Mouse (Mus musculus) E14TG2a.4 (cell line): ENCODE measurements around the gene Fam155a.

Experiments used
- H3K27me3 ChIP-seq: 2 replicates; pipeline ENCODE4 v1.6.1; 2014; ENCODE audit warnings: low read length, control low read depth; ENCODE audit not compliant: insufficient read depth
- H3K36me3 ChIP-seq: 2 replicates; pipeline ENCODE4 v1.6.1; 2014; ENCODE audit warnings: low read length, control low read depth; ENCODE audit not compliant: insufficient read depth
- H3K4me1 ChIP-seq: replicated peaks from 2 replicates; pipeline ENCODE4 v1.6.1; 2014; ENCODE audit warnings: low read depth, low read length, control low read depth
- H3K4me3 ChIP-seq: replicated peaks from 2 replicates; pipeline ENCODE4 v1.5.1; 2014; ENCODE audit warnings: mild to moderate bottlenecking, low read length
- H3K9me3 ChIP-seq: 2 replicates; pipeline ENCODE4 v1.6.1; 2014; ENCODE audit warnings: low read length, control low read depth
- CTCF ChIP-seq: conservative IDR thresholded peaks from 2 replicates; pipeline ENCODE4 v1.5.1; 2014; ENCODE audit warnings: low read length
- NANOG ChIP-seq: IDR thresholded peaks from 2 replicates; pipeline ENCODE4 v1.6.1; 2014; ENCODE audit warnings: borderline replicate concordance, low read length, mixed read lengths
- POU5F1 ChIP-seq: IDR thresholded peaks from 2 replicates; pipeline ENCODE4 v1.6.1; 2014; ENCODE audit warnings: low read length, borderline replicate concordance

The Fam155a gene

GRCm38 (mm10) chr8:9418856-9419800, 351.8 kb downstream of the Fam155a start:
- Histone ChIP-seq H3K27me3 (no peaks in the 10 kb centered on the region), H3K9me3 (no peaks in the 10 kb centered on the region), H3K36me3 (no peaks in the 10 kb centered on the region), H3K4me3 (no peak overlapping the region), H3K4me1 (no peaks in the 10 kb centered on the region)
- TF ChIP-seq NANOG (no peak), CTCF (no peak), POU5F1 (no peak)

DNA sequence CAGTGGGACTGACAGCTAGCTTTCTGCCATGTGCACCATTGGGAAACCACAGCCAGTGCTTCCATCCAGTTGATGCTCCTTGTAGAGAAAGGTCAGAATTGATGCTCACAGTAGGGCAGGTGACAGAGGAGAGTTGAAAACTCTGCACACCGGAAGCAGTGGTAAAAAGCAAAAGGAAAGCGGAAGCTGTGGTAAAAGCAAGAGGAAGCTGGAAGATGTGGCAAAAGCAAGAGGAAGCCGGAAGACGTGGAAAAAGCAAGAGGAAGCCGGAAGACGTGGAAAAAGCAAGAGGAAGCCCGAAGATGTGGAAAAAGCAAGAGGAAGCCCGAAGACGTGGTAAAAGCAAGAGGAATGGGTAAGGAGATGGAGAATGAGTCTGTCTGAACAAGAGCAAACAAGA, 354.8 kb downstream of the Fam155a start:
- H3K4me1 ChIP-seq: no peaks in the 10 kb centered on the region
- no peaks in the 10 kb centered on the region for H3K36me3 ChIP-seq
- H3K27me3 ChIP-seq: 0 out of 2 replicates have a peak, but pooled peaks cover 3% of the 10 kb centered on the region
- no peaks in the 10 kb centered on the region for H3K9me3 ChIP-seq
- TF ChIP-seq NANOG (no peak), POU5F1 (no peak)
- H3K4me3 ChIP-seq: no peak overlapping the region

DNA sequence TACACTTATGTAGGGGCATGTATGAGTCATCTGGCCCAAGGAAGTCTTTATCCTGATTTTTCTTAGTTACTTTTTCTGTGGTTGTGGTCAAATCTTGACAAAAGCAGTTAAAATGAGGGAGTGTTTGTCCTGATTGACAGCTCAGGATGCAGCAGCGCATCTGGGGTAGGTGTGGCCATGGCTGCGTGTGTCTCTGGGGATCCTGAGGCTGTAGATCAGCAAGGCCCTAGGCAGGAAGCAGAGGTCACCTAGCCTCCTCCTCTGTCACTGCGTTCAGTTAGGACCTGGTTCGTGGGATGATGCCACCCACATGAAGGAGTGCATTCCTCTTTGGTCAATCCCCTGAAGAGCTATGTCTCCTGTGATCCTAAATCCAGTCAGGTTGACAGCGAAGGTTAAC, 362.5 kb downstream of the Fam155a start:
- TF ChIP-seq NANOG (no peak), POU5F1 (no peak), CTCF (no peak)
- H3K4me3 ChIP-seq: no peak overlapping the region

GRCm38 (mm10) chr8:9406204-9406603, 364.8 kb downstream of the Fam155a start:
- H3K9me3 ChIP-seq: no peaks in the 10 kb centered on the region
- no peak for TF ChIP-seq POU5F1
- no peak for TF ChIP-seq NANOG
- TF ChIP-seq CTCF: no peak
- H3K4me3 ChIP-seq: no peak overlapping the region
- no peaks in the 10 kb centered on the region for H3K36me3 ChIP-seq
- 0 out of 2 replicates have a peak, but pooled peaks cover 3% of the 10 kb centered on the region for H3K4me1 ChIP-seq
- H3K27me3 ChIP-seq: no peaks in the 10 kb centered on the region

More for the DNA sequence above, 362.5 kb downstream of the Fam155a start:
- Histone ChIP-seq H3K36me3 (no peaks in the 10 kb centered on the region), H3K27me3 (0 out of 2 replicates have a peak, but pooled peaks cover under 1% of the 10 kb centered on the region), H3K4me1 (no peaks in the 10 kb centered on the region), H3K9me3 (no peaks in the 10 kb centered on the region)

DNA sequence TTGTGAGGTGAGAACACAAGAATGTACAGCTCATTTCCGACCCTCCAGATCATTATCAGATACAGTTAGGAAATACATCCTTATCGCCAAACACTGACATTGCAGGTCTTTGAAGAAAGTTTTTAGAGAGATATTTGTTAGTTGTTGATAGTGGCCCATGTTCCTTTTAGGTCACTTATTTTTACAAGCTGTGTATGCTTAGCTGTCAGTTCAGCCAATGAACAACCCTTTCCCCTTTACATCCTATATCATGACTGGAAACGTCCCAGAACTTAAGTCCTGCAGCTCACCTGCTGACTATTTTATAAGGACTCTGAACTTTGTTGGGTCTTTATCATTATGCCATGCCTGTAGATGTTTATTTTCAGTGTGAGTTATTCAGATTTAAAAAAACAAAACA, 366.3 kb downstream of the Fam155a start:
- TF ChIP-seq NANOG: no peak
- no peak for TF ChIP-seq CTCF
- TF ChIP-seq POU5F1: no peak
- H3K9me3 ChIP-seq: no peaks in the 10 kb centered on the region
- H3K36me3 ChIP-seq: no peaks in the 10 kb centered on the region
- no peaks in the 10 kb centered on the region for H3K27me3 ChIP-seq
- no peak overlapping the region for H3K4me3 ChIP-seq
- 0 out of 2 replicates have a peak, but pooled peaks cover 3% of the 10 kb centered on the region for H3K4me1 ChIP-seq

- TF ChIP-seq CTCF (no peak), POU5F1 (no peak), NANOG (no peak)
- H3K4me1 ChIP-seq: 0 out of 2 replicates have a peak, but pooled peaks cover 3% of the 10 kb centered on the region
- no peaks in the 10 kb centered on the region for H3K27me3 ChIP-seq
- H3K4me3 ChIP-seq: no peak overlapping the region
- H3K9me3 ChIP-seq: no peaks in the 10 kb centered on the region
- no peaks in the 10 kb centered on the region for H3K36me3 ChIP-seq
Measured at GRCm38 (mm10) chr8:9402393-9402792, 368.6 kb downstream of the Fam155a start.

- no peaks in the 10 kb centered on the region for H3K27me3 ChIP-seq
- H3K36me3 ChIP-seq: no peaks in the 10 kb centered on the region
- TF ChIP-seq NANOG: no peak
- no peak for TF ChIP-seq CTCF
- no peak for TF ChIP-seq POU5F1
- H3K4me3 ChIP-seq: no peak overlapping the region
- H3K4me1 ChIP-seq: 0 out of 2 replicates have a peak, but pooled peaks cover 3% of the 10 kb centered on the region
- 0 out of 2 replicates have a peak, but pooled peaks cover 4% of the 10 kb centered on the region for H3K9me3 ChIP-seq
Measured at GRCm38 (mm10) chr8:9398606-9399263, 372.2 kb downstream of the Fam155a start.

DNA sequence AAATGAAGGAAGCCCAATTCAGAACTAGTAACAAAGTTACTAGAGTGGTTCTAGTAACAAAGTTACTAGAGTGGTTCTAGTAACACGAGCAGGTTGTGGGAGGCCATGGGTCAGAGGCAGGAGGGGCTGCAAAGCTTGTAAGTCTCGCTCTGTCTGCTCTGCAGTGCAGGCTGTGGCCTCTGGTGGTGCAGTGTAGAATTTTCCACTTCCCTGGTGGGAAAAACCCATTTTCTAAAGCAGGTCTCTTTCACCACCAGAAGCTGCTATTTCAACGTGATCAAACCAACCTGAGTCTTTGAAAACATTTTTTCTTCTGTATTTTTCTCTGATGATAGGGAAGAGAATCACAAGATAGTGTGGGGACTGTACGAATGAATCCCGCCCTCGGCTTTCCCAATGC, 372.9 kb downstream of the Fam155a start:
- Histone ChIP-seq H3K36me3 (no peaks in the 10 kb centered on the region), H3K4me3 (no peak overlapping the region)
- no peak for TF ChIP-seq POU5F1
- no peak for TF ChIP-seq CTCF
- no peak for TF ChIP-seq NANOG

More for the DNA sequence above, 372.9 kb downstream of the Fam155a start:
- Histone ChIP-seq H3K27me3 (no peaks in the 10 kb centered on the region), H3K9me3 (0 out of 2 replicates have a peak, but pooled peaks cover 4% of the 10 kb centered on the region), H3K4me1 (0 out of 2 replicates have a peak, but pooled peaks cover 3% of the 10 kb centered on the region)
